Mouse (Mus musculus) thymus, postnatal 4 days (tissue): ENCODE data around the gene Dennd5b.
"Not testable (repeated sequence)": the region's sequence is repeated elsewhere in the genome, so short reads cannot be mapped to it uniquely, and the experiment has no call there.

Source experiments
- DNase-seq: peaks from one replicate; pipeline ENCODE4 v3.0.0; 2021

The Dennd5b gene

DNA sequence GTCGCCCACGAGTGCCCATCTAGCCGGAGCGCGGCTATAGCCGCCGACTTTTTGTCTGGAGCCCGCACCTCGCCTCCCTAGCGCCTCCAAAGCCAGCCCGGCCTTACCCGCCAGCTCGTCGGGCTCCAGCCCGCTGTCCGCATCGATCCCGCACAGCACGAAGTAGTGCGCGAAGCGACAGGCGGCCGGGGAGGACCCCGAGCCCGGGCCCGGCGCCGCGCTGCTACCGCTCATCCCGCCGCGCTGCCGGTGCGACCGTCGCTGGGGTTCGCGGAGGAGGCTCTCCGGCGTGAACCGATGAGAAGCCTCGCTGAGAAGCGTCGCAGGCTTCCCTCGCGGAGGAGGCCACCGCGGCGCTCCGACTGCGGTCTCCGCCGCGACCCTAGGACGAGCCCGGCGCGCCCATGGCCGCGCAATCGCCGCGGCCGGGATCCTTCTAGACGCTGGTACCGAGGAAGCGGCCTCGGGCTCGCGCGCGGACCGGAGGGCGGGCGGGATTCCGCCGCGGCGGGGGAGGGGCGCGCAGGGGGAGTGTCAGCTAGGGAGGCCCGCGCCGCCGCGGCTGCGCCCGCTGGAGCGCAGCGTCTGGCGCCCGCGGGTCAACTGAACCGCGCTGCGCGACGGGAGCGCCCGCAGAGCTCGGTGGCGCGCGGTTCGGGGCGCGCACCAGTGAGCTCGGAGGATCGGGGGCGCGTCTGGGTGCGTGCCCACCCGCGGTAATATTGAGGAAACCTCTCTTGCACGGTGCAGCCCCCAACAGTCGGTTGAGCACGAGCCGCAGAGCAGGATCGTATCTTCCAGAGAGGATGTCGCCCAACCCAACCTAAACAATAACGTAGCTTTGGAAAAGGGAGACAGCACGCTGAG, at the start of gene Dennd5b:
Gene Dennd5b (minus strand): TSS at position 605 of the 867 bp plus-strand sequence.
- peak; percentile 66 for DNase-seq

DNA sequence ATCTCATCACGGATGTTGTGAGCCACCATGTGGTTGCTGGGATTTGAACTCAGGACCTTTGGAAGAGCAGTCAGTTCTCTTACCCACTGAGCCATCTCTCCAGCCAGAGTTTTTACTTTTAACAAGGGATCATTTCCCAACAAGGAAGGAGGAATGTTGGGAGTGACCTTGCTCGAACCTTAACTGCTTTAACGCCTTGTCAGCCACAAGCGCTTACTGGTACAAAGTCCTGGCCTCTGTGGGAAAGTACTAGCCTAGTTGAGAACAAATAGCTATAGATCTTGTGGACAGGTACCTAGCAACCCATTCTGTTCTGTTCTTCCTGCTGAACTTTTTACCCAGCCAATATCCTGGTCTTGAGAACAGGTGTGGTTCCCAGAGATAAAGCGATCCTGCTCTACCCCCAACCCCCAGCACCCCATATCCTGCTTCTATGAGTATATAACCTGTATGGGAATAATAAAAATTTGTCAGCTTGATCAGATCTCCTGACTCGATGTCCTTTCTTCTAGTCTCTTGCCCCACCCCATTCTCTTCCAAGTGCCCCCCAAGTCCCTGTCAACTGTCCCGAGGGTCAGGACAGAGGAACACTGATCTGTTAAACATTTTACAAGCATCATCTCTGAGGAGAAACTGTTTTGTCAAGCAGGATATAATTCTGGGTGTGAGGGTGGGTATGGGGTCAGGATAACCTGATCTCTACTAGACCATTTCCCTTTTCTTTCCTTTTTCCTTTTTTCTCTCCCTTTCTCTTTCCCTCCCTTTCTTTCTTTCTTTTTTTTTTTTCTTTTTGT, 47.2 kb upstream of the Dennd5b start:
- no peak for DNase-seq

DNA sequence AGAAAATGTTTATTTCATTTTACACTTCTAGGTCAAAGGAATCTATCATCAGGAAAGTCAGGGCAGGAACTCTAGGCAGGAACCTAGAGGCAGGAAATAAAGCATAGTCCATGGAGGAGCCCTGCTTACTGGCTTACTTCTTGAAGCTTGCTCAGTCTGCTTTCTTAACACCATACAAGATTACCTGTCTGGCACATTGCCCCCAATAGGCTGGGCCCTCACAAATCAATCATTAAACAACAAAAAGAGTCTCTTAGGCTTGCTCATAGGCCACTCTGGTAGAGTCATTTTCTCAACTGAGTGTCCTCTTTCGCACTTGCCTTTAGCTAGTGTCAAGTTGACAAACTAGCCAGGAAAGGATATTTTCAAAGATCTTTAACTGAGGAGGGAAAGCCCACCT, 43.7 kb upstream of the Dennd5b start:
- no peak for DNase-seq

DNA sequence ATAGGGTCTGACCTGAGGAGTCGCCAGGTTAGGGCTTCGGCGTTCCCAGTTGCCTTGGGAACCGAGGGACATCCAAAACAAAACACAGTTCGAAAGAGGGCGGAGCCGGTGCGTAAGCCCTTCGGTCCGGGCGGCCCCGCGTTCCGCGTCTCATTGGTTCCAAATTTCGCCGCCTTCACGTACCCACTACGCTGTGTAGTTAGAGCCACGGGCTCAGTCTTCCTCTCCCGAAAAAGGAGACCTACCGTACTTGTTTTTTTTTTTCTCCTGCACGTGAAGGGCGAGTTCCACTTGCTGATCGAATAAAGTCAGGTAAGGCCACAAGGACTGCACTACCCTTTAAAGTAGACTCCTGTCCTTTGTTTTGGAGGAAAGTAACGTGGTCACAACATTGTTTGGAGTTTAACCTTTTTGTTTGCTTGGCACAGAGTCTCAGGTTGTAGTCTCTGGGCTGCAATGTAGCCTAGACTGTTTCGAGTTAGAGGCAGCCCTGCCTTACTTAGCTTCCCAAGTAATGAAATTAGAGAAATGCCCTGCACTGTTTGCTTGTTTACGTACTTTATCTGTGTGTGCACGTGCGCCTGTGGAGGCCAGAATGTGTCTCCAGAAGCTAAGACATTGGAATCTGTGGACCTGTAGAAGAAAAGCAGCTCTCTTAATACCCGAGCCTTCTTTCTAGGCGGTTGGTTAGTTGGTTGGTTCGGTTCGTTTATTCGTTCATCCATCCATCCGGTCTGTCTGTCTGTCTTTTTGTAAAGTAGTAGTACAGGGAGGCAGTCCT, 40.1 kb upstream of the Dennd5b start:
- peak; percentile 83 for DNase-seq

DNA sequence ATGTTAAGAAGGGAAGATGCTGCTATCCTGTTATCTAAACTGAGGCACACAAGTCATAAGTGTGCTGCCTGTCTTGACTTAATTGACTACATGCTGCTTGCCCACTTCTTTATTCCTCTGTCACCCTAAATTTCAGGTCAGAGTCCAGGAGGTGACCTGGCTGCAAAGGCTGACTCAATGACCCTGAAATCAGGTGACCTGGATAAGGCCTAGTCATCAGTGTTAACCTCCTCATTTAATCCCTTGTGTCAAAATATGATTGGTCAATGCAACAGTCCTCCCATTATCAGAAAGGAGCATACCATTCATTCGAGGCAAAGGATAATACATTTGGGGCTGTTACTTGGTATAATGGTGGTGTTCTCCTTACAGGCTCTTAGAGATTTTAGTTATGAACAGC, 38.0 kb upstream of the Dennd5b start, which contains the start of gene Etfbkmt:
Gene Etfbkmt (plus strand): TSS at position 379 of the 400 bp plus-strand sequence.
- no peak for DNase-seq

DNA sequence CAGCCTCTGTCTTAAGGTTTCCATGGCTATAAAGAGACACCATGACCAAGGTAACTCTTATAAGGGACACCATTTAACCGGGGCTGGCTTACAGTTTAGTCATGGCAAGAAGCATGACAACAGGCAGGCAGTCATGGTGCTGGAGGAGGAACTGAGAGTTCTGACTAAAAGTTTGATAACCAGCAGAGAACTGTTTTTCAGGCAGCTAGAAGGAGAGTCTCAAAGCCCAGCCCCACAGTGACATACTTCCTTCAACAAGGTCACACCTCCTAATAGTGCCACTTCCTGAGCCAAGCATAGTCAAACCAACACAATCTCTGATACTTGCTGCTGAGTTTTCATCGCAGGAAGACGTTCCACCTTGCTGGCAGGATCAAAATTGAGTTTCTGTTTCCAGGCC, 37.5 kb upstream of the Dennd5b start:
- DNase-seq = no peak

DNA sequence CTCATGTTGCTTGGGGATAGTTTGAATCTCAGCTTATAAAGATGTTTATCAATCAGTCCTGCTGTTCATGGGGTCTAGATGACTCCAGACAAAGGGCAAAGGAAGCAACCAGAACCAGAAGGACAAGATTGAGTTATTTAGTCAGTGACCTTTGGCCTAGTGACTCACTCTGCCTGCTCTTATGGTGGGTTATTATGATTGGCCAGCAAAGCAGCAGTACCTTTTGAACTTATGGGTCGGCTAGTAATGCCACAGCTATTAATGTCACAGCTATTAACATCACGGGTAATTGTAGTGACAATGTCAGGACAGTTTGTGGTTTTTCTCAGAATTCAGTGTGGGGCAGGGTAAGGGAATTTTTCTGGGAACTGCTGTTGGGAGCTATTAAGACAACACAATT, 36.5 kb upstream of the Dennd5b start:
- no peak for DNase-seq

DNA sequence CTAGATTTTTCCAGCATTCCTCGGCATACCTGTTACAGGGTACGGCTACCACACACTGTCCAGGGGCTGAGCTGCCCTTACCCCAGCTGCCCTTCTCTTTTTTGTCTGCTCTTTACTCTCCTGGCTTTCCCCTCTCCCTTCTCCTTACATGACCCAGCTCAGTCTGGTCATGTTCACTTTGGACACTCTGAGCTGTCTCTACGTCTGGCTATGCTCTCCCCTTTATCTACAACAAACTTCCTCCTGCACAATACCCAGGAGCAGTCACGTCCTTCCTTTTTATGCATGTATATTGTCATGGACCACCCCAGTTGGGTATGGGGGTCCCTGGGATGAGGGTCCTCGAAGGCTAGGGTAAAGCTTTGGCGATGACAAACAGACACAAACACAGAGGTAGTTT, 34.2 kb upstream of the Dennd5b start:
- no peak for DNase-seq

DNA sequence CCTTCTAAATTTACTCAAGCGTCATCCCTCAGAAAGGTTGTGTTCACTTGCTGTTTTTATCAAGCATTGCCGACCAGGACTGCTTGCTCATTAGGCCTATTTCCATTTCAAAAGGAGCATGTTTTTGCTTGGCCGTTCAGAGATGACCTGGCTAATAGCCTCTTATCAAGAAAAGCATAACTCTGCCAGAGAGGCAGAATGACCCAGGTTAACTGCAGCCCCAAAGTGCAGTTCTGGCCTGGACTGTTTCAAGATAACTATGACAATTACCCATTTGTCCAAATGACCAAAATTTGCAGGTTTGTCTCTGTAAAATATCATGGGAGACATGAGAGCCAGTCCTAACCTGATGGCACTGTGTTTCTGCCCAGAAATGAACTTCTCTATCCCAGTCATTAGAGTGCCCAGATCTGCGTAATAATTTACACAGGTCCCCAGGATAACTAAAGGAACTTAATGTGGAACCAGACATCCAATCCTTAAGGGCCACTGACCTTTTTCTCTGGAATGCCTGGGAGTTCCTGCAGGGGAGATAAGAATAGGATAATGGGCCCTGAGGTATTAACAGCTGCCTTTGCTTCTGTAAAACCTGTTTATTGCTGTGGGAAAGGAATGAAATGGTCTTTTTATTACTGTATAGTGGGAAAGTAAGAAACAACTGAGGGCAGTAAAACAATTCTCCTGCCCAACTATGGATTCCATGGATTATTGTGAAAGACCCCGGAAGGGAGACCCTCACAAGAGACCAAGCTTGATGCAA, 33.1 kb upstream of the Dennd5b start:
- no peak for DNase-seq

DNA sequence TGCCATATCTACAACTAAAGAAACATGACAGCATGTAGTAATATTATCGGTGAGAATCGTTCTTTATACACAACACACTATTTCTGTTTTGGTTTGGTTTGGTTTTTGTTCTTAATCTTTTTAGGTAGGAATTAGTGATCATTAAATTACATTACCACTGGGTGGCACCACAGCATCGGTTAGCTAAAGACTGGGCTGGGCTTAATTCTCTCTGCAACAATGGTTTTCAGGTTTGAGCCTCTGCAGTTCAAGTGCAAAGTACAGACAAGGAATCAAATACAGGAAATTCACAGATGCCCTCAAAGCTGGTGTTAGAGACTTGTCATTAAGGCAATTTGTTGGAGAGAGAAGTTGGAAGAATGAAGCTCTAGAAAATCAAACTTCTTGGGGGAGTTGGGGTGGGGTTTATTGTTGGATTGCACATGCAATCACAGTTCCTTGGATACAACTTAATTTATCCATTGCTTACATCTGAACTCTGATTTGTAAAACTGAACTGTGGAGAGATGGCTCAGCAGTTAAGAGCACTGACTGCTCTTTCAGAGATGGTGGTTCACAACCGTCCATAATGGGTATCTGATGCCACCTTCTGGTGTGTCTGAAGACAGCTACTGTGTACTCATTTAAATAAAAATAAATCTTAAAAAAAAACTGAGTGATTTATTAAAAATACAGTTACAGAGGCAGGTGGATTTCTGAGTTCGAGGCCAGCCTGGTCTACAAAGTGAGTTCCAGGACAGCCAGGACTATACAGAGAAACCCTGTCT, 31.0 kb upstream of the Dennd5b start:
- peak; percentile 58 for DNase-seq

DNA sequence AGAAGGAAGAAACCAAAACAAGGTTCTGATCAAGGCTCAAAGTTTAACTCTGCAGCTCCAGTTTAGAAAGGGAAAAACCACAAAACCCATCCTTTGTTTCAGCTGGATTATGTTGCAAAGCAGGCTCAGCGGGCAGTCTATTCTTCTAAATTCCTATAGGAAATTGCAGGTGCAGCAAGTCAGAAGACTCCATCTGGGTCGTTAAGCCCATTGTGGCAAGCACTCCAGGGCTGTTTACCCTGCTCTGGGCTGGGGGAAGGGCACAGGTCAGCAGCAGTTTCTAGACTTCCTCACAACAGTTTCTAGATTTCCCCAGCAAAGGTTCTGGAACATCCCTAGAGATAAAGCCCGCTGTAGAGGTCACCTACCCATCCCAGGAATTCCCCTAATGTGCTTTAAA, 29.6 kb upstream of the Dennd5b start:
- DNase-seq = no peak

DNA sequence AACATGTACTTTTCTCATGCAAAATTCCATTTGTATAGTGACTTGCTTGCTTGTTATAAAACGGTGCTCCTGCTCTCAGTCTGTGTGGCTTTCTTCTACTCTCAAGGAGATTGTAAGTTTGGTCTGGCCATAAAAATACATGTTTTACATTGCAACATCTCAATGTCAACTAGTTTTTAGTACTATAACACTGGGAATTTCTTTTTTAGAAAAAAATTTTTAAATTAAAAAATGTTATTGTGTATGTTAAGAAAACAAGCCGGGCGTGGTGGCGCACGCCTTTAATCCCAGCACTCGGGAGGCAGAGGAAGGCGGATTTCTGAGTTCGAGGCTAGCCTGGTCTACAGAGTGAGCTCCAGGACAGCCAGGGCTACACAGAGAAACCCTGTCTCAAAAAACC, 28.4 kb upstream of the Dennd5b start, which contains the start of gene Gm10203:
Gene Gm10203 (plus strand): TSS at position 301 of the 400 bp plus-strand sequence.
- DNase-seq = not testable (repeated sequence)

DNA sequence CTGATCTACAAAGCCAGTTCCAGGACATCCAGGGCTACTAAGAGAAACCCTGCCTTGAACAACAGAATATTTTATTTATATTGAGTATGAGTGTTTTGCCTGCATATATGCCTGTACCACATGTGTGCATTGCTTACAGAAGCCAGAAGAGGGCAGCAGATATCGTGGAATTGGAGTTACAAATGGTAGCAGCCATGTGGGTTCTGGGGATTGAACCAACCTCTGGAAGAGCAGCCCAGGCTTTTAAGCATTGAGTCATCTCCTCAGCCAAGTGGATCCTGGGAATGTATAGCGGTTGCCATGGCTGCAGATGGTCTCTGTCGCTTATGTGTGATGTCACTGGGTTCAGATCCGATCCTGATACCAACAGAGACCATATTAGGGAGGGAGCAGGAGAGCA, 25.2 kb upstream of the Dennd5b start:
- DNase-seq = peak; percentile 69

DNA sequence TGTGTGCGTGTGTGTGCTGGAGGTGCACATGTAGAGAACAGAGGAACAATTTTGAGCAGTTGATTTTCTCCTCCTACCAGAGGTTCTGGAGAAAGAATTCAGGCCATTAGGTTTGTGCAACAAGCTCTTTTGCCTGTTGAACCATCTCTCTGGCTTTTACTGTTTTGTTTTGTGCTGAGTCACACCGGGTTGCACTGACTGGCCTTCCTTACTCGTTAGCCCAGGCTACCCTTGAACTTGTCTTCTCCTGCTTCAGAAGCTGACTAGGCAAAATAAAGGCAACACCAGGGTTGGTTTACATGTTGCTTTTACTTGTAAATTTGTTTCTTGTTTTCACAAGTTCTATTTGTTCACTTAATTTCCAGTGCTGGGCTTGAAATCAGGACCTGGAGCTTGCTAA, 21.6 kb upstream of the Dennd5b start:
- DNase-seq = no peak

DNA sequence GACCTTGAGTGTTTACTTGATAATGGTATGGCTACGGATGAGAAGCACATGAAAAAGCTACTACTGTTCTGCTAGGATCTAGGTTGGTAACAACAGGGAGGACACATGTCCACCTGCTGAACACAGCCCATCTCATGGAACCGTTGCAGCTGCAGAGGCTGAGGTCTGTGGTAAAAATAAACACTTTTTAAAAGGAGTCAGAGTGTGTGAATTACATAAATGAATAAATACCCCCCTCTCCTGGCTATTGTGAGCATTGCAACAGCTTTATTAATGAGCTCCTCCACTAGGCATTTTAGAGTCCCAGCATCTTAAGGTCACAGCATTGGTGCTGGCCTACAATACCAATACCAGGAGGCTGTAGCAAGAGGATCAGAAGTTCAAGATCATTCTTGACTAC, 18.4 kb upstream of the Dennd5b start:
- peak; percentile 30 for DNase-seq

DNA sequence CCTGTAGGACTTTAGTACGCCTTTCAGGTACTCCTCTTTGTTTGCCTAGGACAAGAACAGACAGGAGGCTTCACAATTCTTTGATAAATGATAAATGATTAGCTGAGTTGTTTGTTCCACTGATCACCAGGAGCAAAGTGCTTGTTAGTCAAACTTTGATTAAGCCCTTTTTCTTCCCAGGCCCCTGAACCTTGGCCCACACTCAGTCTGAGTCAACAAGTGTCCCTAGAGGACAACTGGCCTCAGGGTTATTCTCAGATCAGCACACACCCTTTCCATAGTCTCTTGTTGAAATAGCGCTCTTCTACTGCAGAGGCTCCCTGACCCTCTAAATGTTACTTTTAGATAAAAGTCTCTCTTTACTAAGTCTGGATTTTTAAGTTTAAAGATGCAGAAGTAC, 17.5 kb upstream of the Dennd5b start:
- DNase-seq = no peak

DNA sequence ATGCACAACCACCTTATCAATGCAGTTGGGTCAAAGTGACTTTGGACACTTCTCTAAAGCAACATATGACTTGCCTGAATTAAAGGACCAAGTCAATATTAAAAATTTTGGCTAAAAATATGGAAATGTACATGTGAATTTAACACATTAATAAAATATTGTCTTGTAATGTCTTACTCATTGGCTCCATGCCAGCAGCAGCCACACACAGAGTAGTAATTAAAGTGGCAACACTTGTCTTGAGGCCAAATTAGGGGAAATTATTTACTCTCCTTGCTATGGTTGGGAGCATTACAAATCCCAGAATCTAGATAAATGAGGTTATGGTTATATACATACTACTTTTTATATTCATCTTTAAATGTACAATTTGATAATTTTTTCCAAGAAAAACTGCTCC, 15.5 kb upstream of the Dennd5b start:
- no peak for DNase-seq

DNA sequence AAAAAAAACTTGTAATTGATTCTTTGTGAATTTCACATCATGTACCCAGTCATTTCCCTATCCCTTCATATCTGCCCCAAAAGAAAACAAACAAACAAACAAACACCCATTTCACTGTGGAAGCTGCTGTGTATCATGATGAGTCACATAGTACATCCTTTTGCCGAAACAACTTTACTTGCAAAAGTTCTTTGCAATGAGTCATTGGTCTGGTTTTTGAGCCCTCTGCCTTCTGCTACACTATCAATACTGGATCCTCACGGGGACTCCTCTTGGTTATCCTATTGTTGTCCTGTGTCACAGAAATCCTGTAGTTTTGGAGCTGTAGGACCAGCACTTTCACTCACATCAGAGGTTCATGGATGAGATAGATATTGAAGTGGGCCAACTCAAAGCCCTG, 7.4 kb upstream of the Dennd5b start:
- DNase-seq = no peak

DNA sequence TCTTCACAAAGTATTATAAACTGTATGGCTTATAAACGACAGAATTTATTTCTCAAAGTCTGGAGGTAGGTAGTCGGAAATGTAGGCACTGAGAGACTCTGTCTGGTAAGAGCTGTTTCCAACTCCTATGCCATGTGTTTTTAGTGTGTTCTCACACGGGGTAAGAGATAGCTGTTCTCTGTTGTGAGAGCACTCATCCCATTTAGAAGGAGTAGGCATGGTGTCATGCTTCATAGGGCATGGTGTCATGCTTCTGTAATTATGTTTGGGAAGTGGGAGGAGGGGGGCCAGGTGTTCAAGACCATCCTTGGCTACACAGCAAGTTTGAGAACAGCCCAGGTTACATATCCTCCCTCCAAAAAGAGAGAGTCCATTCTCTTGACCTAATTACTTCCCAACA, 6.1 kb upstream of the Dennd5b start:
- no peak for DNase-seq

DNA sequence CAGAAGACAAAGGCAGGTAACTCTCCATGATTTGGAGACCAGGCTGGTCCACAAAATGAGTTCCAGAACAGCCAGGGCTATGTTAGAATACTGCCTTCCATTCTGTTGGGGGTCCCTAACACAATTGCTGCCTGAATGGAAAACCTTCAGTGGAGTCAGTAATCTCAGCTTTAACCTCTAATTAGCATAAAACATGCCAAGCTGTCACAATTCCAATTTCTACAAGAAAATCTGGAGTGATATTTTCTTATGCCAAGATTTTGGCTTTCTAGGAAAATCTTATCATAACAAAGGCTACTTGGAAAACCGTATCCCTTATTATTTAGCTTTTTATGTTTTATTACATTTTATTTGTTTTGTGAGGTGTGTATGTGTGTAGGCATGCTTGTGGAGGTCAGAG, 2.0 kb upstream of the Dennd5b start:
- no peak for DNase-seq

DNA sequence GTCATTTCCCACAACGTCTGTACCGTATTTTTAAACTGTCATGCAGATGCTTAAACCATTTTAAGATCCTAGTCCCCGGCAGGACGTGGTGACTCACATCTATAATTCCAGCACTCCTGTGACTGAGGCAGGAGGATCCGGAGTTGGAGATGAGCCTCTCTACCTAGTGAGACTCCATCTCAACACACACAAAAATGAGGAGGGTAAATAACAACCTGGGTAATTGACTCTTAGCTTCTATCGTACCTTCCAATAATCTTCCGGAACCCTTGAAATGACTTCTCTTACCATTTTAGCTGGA, 413 bp upstream of the Dennd5b start:
- DNase-seq = no peak
